Mouse (Mus musculus) CD4-positive, CD25-positive, alpha-beta regulatory T cell, adult 4 months (primary cell): ENCODE data around the gene Lypd8. TPM values are rescaled to one million over a fixed set of nuclear protein-coding genes. Genes with fewer than 3 reads are reported as not detected.
"Not testable (repeated sequence)": the region's sequence is repeated elsewhere in the genome, so short reads cannot be mapped to it uniquely, and the experiment has no call there.

Experiments
- ATAC-seq: one replicate; pipeline ENCODE4 v1.8.0; 2017
- polyA plus RNA-seq, 2 experiments: library from polyadenylated mRNA; unstranded; fragments of 100-300 nt; shearing (Covaris generic); gene quantifications; one replicate each; pipeline ENCODE4 v1.2.1; 2017

The Lypd8 gene
- not detected for polyA plus RNA-seq

- no peak for ATAC-seq
These were observed at the start of gene Lypd8 for GRCm38 (mm10) chr11:58378763-58379278. TSS of gene Lypd8 (plus strand) at chr11:58379043.

GRCm38 (mm10) chr11:58329906-58330275, 49.0 kb upstream of the Lypd8 start:
- peak; percentile 22 for ATAC-seq

- ATAC-seq = peak; percentile 94
These were observed 48.3 kb upstream of the Lypd8 start, which contains the start of the genes Zfp672 and Sh3bp5l for GRCm38 (mm10) chr11:58330276-58331148. TSS of gene Zfp672 (minus strand) at chr11:58330339. TSS of gene Sh3bp5l (plus strand) at chr11:58330724.

- ATAC-seq = no peak
These were observed 47.7 kb upstream of the Lypd8 start for GRCm38 (mm10) chr11:58331149-58331495.

- ATAC-seq = no peak
These were observed 47.3 kb upstream of the Lypd8 start for GRCm38 (mm10) chr11:58331546-58331945.

GRCm38 (mm10) chr11:58334746-58335145, 44.1 kb upstream of the Lypd8 start:
- no peak for ATAC-seq

GRCm38 (mm10) chr11:58346745-58347144, 32.1 kb upstream of the Lypd8 start:
- ATAC-seq = no peak

GRCm38 (mm10) chr11:58350628-58351027, 28.2 kb upstream of the Lypd8 start:
- no peak for ATAC-seq

- no peak for ATAC-seq
These were observed 27.7 kb upstream of the Lypd8 start for GRCm38 (mm10) chr11:58351179-58351578.

- no peak for ATAC-seq
These were observed 25.9 kb upstream of the Lypd8 start for GRCm38 (mm10) chr11:58352681-58353548.

GRCm38 (mm10) chr11:58353709-58354108, 25.1 kb upstream of the Lypd8 start:
- no peak for ATAC-seq

- no peak for ATAC-seq
These were observed 24.4 kb upstream of the Lypd8 start for GRCm38 (mm10) chr11:58354476-58354875.

GRCm38 (mm10) chr11:58354927-58355326, 23.9 kb upstream of the Lypd8 start:
- ATAC-seq = no peak

- ATAC-seq = no peak
These were observed 21.8 kb upstream of the Lypd8 start for GRCm38 (mm10) chr11:58357042-58357441.

- no peak for ATAC-seq
These were observed 20.9 kb upstream of the Lypd8 start for GRCm38 (mm10) chr11:58357844-58358534.

- not testable (repeated sequence) for ATAC-seq
These were observed 16.3 kb upstream of the Lypd8 start for GRCm38 (mm10) chr11:58362562-58362961.

GRCm38 (mm10) chr11:58364454-58364853, 14.4 kb upstream of the Lypd8 start:
- no peak for ATAC-seq

- not testable (repeated sequence) for ATAC-seq
These were observed 12.7 kb upstream of the Lypd8 start for GRCm38 (mm10) chr11:58366191-58366590.

- no peak for ATAC-seq
These were observed 1.6 kb upstream of the Lypd8 start for GRCm38 (mm10) chr11:58377273-58377672.

GRCm38 (mm10) chr11:58377686-58378085, 1.2 kb upstream of the Lypd8 start:
- no peak for ATAC-seq

GRCm38 (mm10) chr11:58379516-58379915, 673 bp downstream of the Lypd8 start:
- ATAC-seq = no peak

GRCm38 (mm10) chr11:58382471-58382870, 3.6 kb downstream of the Lypd8 start:
- no peak for ATAC-seq
